Mouse (Mus musculus): ENCODE results near the gene Slirp. TPM values are rescaled to one million over a fixed set of nuclear protein-coding genes. Genes with fewer than 3 reads are reported as not detected.
A peak's percentile ranks its signal among the peaks of the same experiment; 100 is the strongest.

Gene Slirp
- 100 to 1,000 TPM in 2 of 3 experiments, 10 to 100 TPM in 1; 83.7 to 126 (median 118) TPM for polyA plus RNA-seq (2017; shearing (Covaris generic))

DNA sequence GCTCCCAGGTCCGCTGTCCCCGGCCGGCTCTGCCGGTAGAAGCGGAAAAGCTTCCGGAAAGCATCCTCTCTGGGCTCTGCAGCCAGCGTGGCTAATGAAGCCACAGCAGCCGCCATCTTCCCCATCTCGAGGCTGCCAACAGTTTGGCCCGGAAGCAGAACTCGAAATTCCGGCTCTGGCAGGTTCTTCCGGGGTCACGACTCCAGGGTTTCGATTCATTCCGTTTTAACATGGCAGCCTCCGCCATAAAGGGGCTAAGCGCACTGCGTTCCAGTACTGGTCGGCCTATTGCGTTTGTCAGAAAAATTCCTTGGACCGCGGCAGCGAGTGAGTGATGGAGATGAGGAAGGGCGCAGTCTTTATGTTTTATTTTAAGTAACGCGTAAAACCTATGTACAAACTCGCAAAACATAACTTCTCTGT is at the start of gene Slirp, which contains the start of gene Alkbh1:
TSS of gene Slirp (plus strand) at position 197 of the 423 bp plus-strand sequence.
TSS of gene Alkbh1 (minus strand) at position 318 of the 423 bp plus-strand sequence.
- ATAC-seq, result peak; percentile 94

DNA sequence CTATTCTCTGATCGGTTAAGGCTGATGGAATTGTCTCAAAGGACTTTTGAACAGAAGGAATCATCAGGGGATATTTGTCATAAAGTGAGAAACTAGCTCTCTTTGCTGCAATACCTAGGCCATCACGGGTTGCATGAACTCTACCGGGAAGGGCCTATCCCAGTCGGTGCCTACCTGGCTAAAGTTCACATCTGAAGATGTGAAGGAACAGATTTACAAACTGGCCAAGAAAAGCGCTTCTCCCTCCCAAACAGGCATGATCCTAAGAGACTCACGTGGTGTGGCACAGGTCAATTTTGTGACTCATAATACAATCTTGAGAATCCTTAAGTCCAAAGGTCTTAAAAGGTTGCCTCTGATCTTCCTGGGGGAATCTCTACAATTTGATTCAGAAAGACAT is 49.4 kb upstream of the Slirp start:
- no peak for ATAC-seq

DNA sequence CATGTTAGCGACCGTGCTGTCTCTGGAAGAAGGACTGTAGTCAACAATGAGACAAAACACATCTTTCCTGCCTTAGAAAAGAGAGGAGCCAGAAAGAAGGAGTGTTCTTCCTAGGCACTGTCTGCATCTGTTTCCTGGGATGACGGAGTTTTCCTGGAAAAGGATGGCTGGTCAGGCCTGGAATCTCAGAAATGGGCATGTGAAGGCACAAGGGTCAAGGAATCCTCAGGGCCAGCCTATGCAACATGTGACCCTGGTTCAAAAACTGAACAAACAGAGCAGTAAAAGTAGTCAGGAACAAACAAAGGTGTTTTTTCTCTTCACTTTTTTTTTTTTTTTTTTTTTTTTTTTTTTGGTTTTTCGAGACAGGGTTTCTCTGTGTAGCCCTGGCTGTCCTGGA is 46.6 kb upstream of the Slirp start:
- ATAC-seq, result no peak

DNA sequence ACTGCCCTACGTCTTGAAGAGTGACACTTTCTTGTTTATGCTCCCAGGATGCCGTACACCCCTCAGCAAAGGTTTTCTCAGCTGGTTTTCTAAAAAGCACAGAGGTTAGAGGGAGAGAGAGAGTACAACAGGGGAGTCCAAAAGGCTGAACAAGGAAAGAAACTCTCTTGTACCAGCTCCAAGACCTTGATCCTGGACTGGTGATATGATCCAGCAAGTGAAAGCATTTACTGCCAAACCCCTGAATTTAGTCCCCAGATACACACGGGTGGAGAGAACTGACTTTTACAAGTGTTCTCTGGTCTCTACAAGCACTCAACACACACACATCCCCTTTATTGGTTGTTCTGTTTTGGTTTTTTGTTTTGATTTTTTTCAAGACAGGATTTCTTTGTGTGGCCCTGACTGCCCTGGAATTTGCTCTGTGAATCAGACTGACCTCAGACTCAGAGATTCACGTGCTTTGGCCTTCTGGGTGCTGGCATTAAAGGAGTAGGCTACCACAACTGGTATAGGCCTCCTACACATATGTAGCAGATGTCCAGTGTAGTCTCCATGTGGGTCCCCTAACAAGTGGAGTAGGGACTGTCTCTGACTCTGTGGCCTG is 45.8 kb upstream of the Slirp start:
- ATAC-seq, result no peak

DNA sequence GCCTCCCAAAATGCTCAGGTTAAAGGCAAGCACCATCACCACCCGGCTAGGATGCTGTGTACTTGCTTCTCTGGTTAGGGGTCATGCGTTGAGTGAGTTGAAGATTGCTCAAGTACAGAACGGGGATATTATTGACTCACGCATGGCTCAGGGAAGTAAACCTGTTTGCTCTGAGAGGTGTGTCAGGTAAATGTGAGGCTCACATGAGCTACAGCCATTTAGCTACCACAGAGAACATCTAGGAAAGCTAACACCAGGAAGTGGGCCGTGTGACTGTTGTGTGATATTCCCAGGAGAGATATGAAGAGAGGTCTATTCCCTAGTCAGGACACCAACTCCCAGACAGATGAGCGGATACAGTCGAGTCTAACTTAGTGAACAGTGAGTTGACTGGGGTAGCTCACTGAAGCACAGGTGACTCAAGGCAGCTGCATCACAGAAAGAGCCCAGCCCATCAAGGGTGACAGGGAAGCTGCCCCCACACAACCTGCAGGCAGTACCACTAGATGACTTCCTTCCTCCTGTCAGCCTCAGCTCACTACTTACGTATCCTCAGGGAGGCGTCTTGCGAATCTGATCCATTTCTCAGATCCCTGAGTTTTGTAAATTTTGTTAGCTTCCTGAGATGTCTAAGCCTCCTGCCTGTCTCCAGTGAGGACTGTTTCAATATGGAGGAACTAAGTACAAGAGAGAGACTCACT is 44.4 kb upstream of the Slirp start:
- no peak for ATAC-seq

DNA sequence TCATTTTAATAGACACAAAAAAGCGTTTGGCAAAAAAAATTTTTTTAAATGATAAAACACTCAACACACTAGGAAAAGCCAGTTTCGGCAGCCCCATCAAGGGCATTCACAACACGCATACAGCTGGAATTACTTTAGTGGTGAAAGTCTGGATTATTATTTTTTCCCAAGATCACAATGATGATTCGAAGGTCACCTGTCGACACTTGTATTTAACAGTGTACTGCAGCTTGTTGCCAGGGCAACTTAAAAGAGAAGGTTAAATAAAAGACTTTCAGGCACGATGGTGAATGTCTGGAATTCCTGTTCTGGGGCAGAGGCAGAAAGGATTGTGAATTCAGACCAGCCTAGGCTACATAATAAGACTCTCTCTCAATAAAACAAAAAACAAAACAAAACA is 41.8 kb upstream of the Slirp start:
- ATAC-seq, result no peak

DNA sequence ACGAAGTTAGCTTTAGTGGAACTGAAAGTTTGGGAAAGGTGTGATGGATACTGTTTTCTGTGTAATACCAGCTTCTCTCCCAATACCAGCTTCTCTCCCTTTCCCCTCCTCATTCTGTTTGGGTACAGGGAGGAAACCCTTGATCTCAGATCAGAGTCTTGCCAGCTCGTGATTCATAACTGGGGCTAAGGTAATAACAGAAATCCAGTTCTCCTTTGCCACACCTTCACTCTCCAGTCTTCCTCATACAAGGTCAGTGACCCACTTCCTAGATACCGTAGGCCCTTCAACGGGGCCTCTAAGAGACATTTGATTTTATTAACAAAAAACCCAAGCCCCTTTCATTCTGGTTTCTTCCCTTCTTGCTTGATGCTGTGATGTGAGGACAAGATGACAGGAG is 38.5 kb upstream of the Slirp start:
- no peak for ATAC-seq

DNA sequence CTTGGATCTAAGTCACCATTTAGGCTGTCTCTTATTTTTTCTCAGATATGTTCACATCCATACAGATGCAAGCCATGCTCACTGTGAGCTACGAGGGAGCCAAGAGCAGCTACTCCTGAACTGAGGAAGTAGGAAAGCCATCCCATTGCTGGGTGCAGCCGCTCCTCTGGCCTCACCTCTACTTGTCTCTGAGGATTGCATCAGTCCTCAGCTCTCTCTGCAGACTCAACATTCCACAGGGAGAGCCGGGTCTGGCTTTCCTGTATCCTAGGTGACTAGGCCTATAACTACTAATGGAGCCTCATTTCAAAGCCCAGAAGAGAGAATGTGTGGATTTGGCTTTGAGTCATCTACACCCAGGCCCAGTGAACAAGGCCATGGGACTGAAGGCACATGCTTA is 38.0 kb upstream of the Slirp start:
- no peak for ATAC-seq

DNA sequence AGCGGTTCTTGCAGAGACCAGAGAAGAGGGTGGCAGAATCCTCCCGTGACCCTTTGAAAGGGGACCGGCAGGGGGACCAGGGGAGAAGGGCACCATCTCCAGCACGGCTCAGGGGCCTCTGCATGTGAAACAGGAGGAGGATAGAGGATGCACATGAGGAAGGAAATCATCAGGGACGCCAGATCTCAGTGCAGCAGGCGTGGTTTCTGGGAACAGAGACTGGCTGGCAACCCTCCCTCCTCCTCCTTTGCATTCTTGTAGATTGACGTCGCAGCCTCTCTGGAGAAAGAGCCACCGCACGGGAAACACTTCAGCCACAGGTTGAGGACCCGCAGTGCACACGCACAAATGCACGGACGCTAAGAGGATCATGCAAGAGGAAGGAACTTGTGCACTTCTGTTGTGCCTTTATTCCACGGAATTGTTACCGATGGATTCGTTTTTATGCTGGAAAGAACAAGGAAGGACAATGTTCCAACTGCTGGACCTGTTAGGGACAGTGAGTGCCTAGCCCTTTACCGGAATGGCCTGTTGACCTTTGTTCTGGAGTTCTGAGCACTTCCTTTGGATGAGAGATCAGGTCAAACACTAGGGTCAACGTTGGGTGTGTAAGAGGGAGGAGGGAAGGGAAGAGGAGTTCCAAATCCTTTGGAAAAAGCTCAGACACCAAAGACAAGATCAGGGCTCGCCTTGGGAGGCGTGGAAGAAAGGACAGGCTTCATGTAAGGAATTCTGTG is 35.7 kb upstream of the Slirp start:
- no peak for ATAC-seq

DNA sequence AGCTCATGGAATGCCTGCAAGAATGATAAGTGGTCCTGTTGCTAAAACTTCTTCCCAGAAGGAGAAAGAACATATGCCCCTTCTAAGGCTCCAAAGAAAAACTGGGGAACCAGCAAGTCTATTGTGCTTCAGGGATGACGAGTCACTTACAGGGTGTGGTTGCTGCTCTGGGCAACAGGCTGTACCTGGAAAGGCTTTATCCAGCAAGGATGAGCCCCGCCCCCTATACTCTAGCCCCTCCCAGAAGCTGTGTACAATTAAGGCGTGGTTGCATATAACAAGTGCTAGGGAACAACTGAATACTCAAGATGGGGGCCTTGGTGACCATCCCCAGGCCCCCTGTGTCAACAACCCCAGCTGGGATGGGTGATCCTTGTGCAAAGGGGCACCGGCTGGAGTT is 34.6 kb upstream of the Slirp start:
- ATAC-seq, result no peak

DNA sequence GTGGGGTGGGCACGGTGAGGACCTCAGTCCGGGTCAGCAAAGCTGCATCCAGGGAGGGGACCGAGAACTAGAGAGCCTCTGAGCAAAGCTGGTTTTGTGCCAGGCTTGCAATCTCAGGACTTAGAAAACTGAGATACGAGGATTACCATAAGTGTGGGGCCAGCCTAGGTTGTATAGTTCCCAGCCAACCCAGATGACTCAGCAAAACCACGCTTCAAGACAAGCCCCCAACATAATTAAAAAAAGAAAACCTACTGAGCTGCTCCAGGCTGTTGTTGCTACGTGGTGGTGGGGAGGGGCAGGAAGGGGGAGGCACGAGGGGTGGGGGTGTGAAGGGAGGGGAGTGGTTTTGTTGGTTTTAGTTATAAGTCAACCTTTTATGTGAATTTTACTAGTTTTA is 32.7 kb upstream of the Slirp start:
- no peak for ATAC-seq

DNA sequence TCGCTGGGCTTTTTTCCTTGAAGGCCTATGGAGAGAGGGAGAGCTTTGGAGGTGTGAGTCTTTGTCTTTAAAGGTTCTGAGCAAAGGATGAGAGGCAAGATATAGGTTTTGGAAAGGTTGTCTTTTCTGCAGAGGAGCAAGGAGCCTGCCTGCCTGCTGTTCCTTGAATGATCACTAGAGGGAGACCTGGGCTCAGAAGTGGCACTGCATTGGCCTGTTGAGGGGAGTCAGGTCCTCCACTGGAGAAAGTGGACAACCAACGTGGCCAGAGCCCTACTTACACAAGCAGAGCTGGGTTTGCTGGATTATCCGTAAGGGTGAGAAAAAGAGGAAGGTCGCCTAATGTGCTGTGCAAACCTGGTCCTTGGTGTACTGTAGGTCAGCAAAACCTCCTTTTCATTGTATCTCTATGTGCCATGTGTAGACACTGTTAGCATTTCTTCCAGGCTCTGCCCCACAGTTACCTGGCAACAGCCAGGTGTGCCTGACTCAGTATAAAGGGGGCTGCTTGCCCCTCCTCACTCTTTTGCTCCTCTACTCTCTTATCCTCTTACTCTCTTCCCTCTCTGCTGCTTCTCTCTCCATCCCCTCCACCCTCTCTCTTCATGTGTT is 30.4 kb upstream of the Slirp start:
- peak; percentile 57 for ATAC-seq

DNA sequence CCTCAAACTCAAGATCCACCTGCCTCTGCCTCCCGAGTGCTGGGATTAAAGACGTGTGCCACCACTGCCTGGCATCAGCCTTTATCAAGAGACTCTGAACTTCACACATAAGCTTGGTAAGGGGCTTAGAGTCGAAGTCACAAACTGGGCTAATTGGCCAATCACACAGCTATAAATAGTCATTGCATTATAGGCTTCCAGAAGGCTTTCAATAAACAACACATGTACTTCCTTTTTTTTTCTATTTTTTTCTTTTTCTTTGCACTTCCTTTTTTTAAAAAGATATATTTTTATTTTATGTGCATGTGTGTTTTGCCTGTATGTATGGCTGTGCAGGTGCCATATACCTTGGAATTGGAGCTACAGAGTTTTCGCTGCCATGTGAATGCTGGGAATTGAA is 28.3 kb upstream of the Slirp start:
- ATAC-seq, result no peak

DNA sequence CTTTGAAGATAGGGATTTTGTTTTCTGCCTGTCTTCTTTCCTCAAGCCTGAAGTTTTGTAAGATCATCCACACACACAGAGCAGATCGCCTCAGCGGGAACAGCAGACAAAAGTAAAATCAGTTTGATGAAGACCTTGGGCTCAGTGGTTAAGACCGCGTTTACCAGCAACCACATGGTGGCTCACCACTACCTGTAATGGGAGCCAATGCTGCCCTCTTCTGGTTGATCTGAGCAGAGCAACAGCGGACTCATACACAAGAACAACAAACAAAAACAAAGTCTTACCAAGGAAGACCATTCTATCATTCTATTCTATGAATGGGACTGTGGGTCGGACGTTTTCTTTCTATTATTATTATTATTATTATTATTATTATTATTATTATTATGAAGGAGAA is 27.0 kb upstream of the Slirp start:
- peak; percentile 78 for ATAC-seq

DNA sequence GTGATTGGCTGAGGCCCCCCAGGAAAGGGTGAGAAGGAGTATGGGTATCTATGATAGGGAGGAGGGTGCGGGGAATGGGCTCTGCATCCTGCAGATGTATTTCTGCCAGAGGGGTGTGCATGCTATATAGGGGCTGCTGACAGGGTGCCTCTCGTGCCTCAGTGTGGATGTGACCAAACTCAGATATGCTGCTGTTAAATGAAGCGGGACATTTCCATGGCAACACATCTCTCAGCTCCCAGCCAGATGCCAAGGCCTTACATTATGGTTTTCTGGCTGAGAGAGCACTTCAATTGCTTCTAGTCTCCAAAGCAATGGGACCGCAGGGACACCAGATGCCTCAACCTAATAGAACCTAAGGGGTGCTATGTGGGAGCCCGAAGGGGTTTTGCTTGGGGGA is 24.8 kb upstream of the Slirp start:
- no peak for ATAC-seq

DNA sequence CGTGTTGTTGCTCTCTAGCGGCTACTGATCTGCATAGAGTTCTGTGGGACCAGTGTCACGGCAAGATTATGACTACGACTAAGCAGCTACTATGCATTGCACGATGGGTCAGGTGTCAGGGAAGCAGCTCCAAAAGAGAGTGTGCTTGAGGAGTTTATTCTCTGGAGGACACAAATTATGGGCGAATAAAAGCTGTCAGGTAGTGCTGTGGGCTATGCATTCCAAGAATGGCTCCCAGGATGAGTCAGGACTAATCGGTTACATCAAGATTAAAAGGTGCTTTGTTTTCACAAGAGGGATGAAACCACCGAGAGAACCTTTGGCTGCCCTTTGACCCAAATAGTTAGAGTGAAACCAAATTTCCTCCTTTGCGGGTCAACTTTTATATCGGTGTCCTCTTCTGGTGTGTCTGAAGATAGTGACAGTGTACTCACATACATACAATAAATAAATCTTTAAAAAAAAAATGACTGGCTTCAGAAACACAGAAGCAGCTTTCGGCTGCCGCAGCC is 23.7 kb upstream of the Slirp start:
- ATAC-seq, result no peak

DNA sequence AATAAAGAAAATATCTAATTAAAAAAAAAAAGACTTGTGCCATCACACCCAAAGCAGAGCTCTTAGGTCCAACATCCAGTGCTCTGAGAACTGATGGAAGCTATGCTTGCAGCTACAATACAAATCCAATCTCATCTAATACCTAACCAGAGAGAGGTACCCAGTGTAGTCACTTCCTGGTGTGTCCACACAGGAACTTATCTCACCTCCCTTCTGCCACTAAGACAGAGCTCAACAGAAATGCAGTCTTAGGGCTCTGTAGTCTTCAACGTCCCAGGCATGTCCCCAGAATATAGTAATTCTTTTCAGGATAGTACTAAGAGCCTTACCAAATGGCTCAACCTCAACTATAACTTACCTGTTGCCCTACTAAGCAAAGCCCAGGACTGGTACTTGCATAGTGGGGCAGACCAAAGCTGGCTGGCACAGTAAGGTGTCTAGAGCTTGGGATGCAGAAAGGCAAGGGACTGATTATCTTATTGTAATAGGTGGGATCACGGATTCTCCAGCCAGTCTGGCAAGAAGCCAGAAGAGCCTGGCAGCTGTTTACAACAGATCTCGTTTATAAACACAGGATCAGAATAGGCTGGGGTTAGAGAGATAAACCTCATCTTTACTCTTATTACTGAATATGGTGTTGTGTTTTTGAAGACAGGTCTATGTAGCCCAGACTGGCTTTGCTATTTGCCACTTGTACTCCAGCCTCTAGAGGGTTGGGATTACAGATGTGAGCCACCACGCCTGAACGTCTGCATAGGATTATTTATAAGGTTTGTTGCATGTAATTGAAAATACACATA is 21.8 kb upstream of the Slirp start:
- ATAC-seq, result no peak

DNA sequence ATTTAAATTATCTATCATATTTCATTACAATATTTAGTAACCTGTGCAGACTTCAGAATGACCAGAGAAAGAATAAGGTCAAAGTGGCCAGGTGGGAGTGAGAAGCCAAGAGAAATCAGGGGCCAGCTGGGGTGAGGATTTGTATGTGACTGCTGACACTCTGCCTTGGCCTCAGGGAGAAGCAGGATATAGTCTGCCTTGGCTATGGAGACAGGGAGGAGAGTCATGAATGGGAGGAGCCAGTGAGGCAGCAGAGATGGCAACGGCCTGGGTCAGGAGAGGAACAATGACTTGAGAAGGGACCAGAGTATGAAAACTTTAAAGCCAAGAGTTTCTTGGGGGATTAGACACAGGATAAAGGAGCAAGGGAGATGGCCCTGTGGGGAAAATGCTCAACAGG is 20.0 kb upstream of the Slirp start:
- ATAC-seq, result no peak

DNA sequence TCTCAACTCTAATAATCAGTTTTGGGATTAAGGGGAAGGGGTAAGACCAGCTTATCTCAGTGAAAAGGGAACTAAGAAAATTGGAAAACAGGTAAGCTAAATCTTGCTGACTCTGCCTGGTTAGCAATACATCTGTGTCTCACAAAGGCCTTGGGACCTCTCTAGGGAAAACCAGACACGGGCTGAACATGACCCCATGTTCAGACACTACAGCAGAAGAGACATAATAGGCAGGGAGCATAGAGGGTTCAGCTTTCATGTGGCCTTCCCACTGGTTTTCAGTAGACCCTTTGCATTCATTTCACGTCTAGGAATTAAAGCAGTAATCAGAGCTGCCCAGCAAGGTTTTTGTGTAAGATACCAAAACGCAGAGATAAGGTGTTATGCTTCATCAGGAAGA is 19.2 kb upstream of the Slirp start:
- no peak for ATAC-seq

DNA sequence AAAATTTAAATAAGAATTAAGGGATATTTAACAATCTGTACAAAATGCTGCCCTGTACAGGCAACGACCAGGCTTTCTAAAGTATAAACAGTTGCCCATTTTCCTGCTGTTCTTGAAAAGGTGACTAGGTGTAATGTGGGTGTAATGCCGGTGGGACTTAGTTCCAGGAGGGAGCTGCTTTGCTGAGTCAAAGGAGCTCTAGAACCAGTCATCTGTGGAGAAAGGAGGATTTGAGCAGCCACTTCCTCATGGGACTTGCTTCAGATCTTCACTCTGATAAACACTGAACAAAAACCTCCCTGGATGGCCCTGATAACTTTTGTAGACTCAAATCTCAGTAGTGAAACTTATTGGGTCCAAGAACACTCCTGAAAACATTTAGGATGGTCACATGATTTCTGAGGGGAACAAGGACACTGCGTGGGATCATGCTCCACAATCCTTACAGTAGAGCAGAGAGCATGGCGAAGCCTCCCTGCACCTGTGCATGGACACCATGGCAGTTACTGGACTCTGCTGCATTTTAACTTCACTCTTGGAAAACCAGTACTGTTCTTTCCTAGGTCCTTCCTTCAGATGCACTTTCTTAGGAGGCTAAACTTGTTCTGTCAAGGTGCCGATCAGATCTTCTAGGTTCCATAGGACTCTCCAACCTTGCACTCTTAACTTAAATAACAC is 17.2 kb upstream of the Slirp start:
- no peak for ATAC-seq

DNA sequence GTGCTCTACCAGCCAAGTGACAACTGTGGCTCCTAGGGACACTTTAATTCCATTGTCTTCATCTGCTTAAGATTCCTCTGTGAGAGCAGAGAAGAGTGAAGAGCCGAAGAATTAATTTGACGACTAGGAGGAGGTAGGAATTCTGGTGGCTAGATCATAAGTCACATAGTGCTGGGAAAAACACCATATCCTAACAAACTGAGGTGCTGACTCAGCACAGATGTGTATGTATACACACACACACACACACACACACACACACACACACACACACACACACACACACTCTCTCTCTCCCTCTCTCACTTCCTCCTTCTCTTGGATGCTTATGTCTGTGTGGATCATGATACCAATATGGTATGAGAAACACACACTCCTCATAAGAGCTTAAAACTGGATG is 15.4 kb upstream of the Slirp start:
- ATAC-seq, result no peak

DNA sequence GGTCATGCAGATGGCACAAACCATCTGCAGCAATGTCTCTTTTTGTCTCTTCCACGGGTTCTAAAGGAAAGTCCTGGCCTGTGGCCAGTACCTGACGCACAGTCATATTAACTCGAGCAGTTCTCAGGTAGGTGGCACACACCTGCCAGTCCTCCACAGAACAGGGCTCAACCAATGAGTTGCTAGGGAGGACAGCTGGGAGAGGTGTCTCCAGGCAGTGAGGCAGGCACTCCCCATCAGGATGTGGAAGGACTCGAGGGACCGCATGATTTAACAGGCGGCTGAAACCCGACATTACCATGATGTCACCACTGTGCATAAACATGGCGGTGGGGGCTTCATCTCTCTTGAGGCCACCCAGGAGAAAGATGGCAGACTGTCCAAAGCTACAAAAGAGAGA is 14.8 kb upstream of the Slirp start:
- no peak for ATAC-seq

All from inflammation-experienced regulatory T-cells, adult 6 months (primary cell).